Mouse (Mus musculus): ENCODE measurements at regions not wholly inside any gene's neighbourhood (a gene's known extent, or its start where the extent isn't known, plus 50 kb on each side); places are given as distances from the start of the nearest gene placed in this dataset.

- peaks cover 12% of the 10 kb centered on the region; the same call in 1 of the 2 replicates for H3K4me1 ChIP-seq
- peaks cover 24% of the 10 kb centered on the region for H3K27me3 ChIP-seq (ENCODE audit: insufficient read depth, poor library complexity, severe bottlenecking)
- 58% methylated on average over 7 of the region's 7 CpGs for WGBS
- H3K36me3 ChIP-seq = no peaks in the 10 kb centered on the region
- H3K4me3 ChIP-seq = no peak overlapping the region
- no peak overlapping the region for H3K27ac ChIP-seq
- no peak for DNase-seq (ENCODE audit: low spot score)
- H3K9me3 ChIP-seq = no peaks in the 10 kb centered on the region
Measured at GRCm38 (mm10) chr3:147101053-147101764, 249.0 kb downstream of the Ttll7 start.

GRCm38 (mm10) chr3:147101765-147102113 lies 249.6 kb downstream of the Ttll7 start:
- H3K36me3 ChIP-seq = no peaks in the 10 kb centered on the region
- 80% methylated on average over 3 of the region's 3 CpGs for WGBS

GRCm38 (mm10) chr3:147103428-147103827 lies 251.3 kb downstream of the Ttll7 start:
- Histone ChIP-seq H3K27me3 (ENCODE audit: insufficient read depth, poor library complexity, severe bottlenecking) (peaks cover 24% of the 10 kb centered on the region), H3K4me3 (no peak overlapping the region), H3K9me3 (no peaks in the 10 kb centered on the region), H3K4me1 (peaks cover 9% of the 10 kb centered on the region; the same call in 1 of the 2 replicates), H3K27ac (no peak overlapping the region), H3K36me3 (no peaks in the 10 kb centered on the region)
- no peak for DNase-seq (ENCODE audit: low spot score)
- WGBS = 60% methylated on average over 7 of the region's 7 CpGs

More at GRCm38 (mm10) chr3:147101765-147102113, 249.6 kb downstream of the Ttll7 start:
- no peak for DNase-seq (ENCODE audit: low spot score)
- peaks cover 24% of the 10 kb centered on the region for H3K27me3 ChIP-seq (ENCODE audit: insufficient read depth, poor library complexity, severe bottlenecking)
- H3K4me3 ChIP-seq = no peak overlapping the region
- no peaks in the 10 kb centered on the region for H3K9me3 ChIP-seq
- H3K27ac ChIP-seq = no peak overlapping the region
- H3K4me1 ChIP-seq = peaks cover 12% of the 10 kb centered on the region; the same call in 1 of the 2 replicates

GRCm38 (mm10) chr3:147117609-147118008 lies 265.4 kb downstream of the Ttll7 start:
- Histone ChIP-seq H3K27me3 (ENCODE audit: insufficient read depth, poor library complexity, severe bottlenecking) (no peaks in the 10 kb centered on the region), H3K36me3 (no peaks in the 10 kb centered on the region), H3K9me3 (no peaks in the 10 kb centered on the region), H3K4me1 (no peaks in the 10 kb centered on the region), H3K4me3 (no peak overlapping the region), H3K27ac (no peak overlapping the region)
- WGBS = 83% methylated on average over 4 of the region's 4 CpGs
- no peak for DNase-seq (ENCODE audit: low spot score)

GRCm38 (mm10) chr3:147118092-147118491 lies 265.9 kb downstream of the Ttll7 start:
- H3K36me3 ChIP-seq = no peaks in the 10 kb centered on the region
- H3K27me3 ChIP-seq (ENCODE audit: insufficient read depth, poor library complexity, severe bottlenecking) = no peaks in the 10 kb centered on the region
- DNase-seq (ENCODE audit: low spot score) = no peak
- WGBS = 66% methylated on average over 5 of the region's 5 CpGs
- H3K4me1 ChIP-seq = no peaks in the 10 kb centered on the region
- H3K27ac ChIP-seq = no peak overlapping the region
- no peaks in the 10 kb centered on the region for H3K9me3 ChIP-seq
- no peak overlapping the region for H3K4me3 ChIP-seq

- WGBS = 81% methylated on average over 6 of the region's 6 CpGs
- Histone ChIP-seq H3K9me3 (no peaks in the 10 kb centered on the region), H3K27ac (no peak overlapping the region)
Measured at GRCm38 (mm10) chr3:147118622-147119021, 266.5 kb downstream of the Ttll7 start.

GRCm38 (mm10) chr3:147121826-147122225 lies 269.7 kb downstream of the Ttll7 start:
- WGBS = 81% methylated on average over 6 of the region's 6 CpGs
- no peak for DNase-seq (ENCODE audit: low spot score)
- Histone ChIP-seq H3K4me1 (no peaks in the 10 kb centered on the region), H3K27me3 (ENCODE audit: insufficient read depth, poor library complexity, severe bottlenecking) (no peaks in the 10 kb centered on the region), H3K27ac (no peak overlapping the region), H3K9me3 (no peaks in the 10 kb centered on the region), H3K36me3 (no peaks in the 10 kb centered on the region), H3K4me3 (no peak overlapping the region)

More at GRCm38 (mm10) chr3:147118622-147119021, 266.5 kb downstream of the Ttll7 start:
- no peak for DNase-seq (ENCODE audit: low spot score)
- Histone ChIP-seq H3K36me3 (no peaks in the 10 kb centered on the region), H3K4me1 (no peaks in the 10 kb centered on the region), H3K4me3 (no peak overlapping the region), H3K27me3 (ENCODE audit: insufficient read depth, poor library complexity, severe bottlenecking) (no peaks in the 10 kb centered on the region)

- WGBS = 76% methylated on average over 6 of the region's 6 CpGs
- H3K36me3 ChIP-seq = no peaks in the 10 kb centered on the region
- H3K27ac ChIP-seq = no peak overlapping the region
- no peaks in the 10 kb centered on the region for H3K4me1 ChIP-seq
- H3K4me3 ChIP-seq = no peak overlapping the region
- H3K27me3 ChIP-seq (ENCODE audit: insufficient read depth, poor library complexity, severe bottlenecking) = no peaks in the 10 kb centered on the region
- no peak for DNase-seq (ENCODE audit: low spot score)
- H3K9me3 ChIP-seq = no peaks in the 10 kb centered on the region
Measured at GRCm38 (mm10) chr3:147127740-147128139, 275.6 kb downstream of the Ttll7 start.

- no peaks in the 10 kb centered on the region for H3K9me3 ChIP-seq
- no peaks in the 10 kb centered on the region for H3K27me3 ChIP-seq (ENCODE audit: insufficient read depth, poor library complexity, severe bottlenecking)
- no peak overlapping the region for H3K4me3 ChIP-seq
- WGBS = 90% methylated on average over 13 of the region's 13 CpGs
- H3K27ac ChIP-seq = no peak overlapping the region
- DNase-seq (ENCODE audit: low spot score) = no peak
- no peaks in the 10 kb centered on the region for H3K4me1 ChIP-seq
- H3K36me3 ChIP-seq = no peaks in the 10 kb centered on the region
Measured at GRCm38 (mm10) chr3:147132830-147133229, 280.7 kb downstream of the Ttll7 start.

- Histone ChIP-seq H3K9me3 (no peaks in the 10 kb centered on the region), H3K36me3 (no peaks in the 10 kb centered on the region), H3K27ac (no peak overlapping the region), H3K4me1 (no peaks in the 10 kb centered on the region), H3K27me3 (ENCODE audit: insufficient read depth, poor library complexity, severe bottlenecking) (no peaks in the 10 kb centered on the region), H3K4me3 (no peak overlapping the region)
- DNase-seq (ENCODE audit: low spot score) = no peak
- 80% methylated on average over 13 of the region's 13 CpGs for WGBS
Measured at GRCm38 (mm10) chr3:147133408-147133807, 281.2 kb downstream of the Ttll7 start.

GRCm38 (mm10) chr3:147140414-147140813 lies 288.2 kb downstream of the Ttll7 start:
- DNase-seq (ENCODE audit: low spot score) = no peak
- Histone ChIP-seq H3K36me3 (no peaks in the 10 kb centered on the region), H3K27ac (no peak overlapping the region), H3K27me3 (ENCODE audit: insufficient read depth, poor library complexity, severe bottlenecking) (no peaks in the 10 kb centered on the region), H3K4me1 (no peaks in the 10 kb centered on the region), H3K9me3 (no peaks in the 10 kb centered on the region), H3K4me3 (no peak overlapping the region)
- WGBS = 81% methylated on average over 3 of the region's 3 CpGs

GRCm38 (mm10) chr3:147153456-147153855 lies 301.3 kb downstream of the Ttll7 start:
- no peaks in the 10 kb centered on the region for H3K9me3 ChIP-seq
- WGBS = 82% methylated on average over 3 of the region's 3 CpGs
- no peaks in the 10 kb centered on the region for H3K4me1 ChIP-seq
- H3K36me3 ChIP-seq = no peaks in the 10 kb centered on the region
- no peak overlapping the region for H3K27ac ChIP-seq
- DNase-seq (ENCODE audit: low spot score) = no peak
- H3K27me3 ChIP-seq (ENCODE audit: insufficient read depth, poor library complexity, severe bottlenecking) = no peaks in the 10 kb centered on the region
- no peak overlapping the region for H3K4me3 ChIP-seq

GRCm38 (mm10) chr3:147153998-147154397 lies 301.8 kb downstream of the Ttll7 start:
- Histone ChIP-seq H3K36me3 (no peaks in the 10 kb centered on the region), H3K9me3 (no peaks in the 10 kb centered on the region), H3K4me1 (no peaks in the 10 kb centered on the region), H3K4me3 (no peak overlapping the region), H3K27ac (no peak overlapping the region), H3K27me3 (ENCODE audit: insufficient read depth, poor library complexity, severe bottlenecking) (no peaks in the 10 kb centered on the region)
- 83% methylated on average over 2 of the region's 2 CpGs for WGBS
- DNase-seq (ENCODE audit: low spot score) = no peak

GRCm38 (mm10) chr3:147163126-147163525 lies 311.0 kb downstream of the Ttll7 start:
- no peak overlapping the region for H3K4me3 ChIP-seq
- 88% methylated on average over 10 of the region's 10 CpGs for WGBS

More at GRCm38 (mm10) chr3:147163126-147163525, 311.0 kb downstream of the Ttll7 start:
- H3K9me3 ChIP-seq = no peaks in the 10 kb centered on the region
- H3K36me3 ChIP-seq = no peaks in the 10 kb centered on the region
- H3K27me3 ChIP-seq (ENCODE audit: insufficient read depth, poor library complexity, severe bottlenecking) = no peaks in the 10 kb centered on the region
- no peak for DNase-seq (ENCODE audit: low spot score)
- H3K27ac ChIP-seq = no peak overlapping the region
- no peaks in the 10 kb centered on the region for H3K4me1 ChIP-seq

All from heart, embryonic 10.5 days (tissue).